Comparison of ENCODE assay signal across 16 mouse cellular contexts in the genomic region with DNA sequence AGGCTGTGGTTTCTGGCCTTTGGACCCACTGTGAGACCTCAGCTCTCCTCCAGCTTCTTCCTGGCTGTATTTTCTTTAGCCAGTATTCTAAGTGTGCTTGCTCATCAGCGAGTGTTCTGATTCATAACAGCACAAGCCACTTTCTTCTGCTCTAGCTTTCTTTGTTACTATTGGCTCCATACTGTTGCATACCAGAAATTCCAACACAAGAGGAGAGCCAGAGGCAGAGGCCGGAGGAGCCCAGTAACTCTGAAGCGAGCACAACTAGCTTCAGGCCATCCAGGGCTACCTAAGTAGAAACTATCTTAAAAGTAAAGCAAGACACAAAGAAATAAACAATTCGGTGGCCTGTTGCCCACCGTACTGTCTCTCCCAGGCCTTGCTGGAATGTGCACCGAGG. TPM values are rescaled to one million over a fixed set of nuclear protein-coding genes. Genes with fewer than 3 reads are reported as not detected.
DNase-seq lines count a peak whose midpoint lies in the region; ATAC-seq and TF ChIP-seq lines count a peak whose summit lies in the region.
"Had no signal": no experiment of that assay in that cellular context is flagged by ENCODE, and none has a peak within 500 bp of the region (broad histone marks: within the 10 kb centered on the region; RNA-seq: fewer than 3 reads in every experiment).

No protein-coding gene starts in this region.

- no peak overlapping the region for H3K4me2 ChIP-seq in kidney, embryonic 14.5 days (replicated peaks; ENCODE audit: low read depth, low read length)
- H3K4me2 ChIP-seq in intestine, embryonic 15.5 days (replicated peaks), result no peak overlapping the region
- H3K4me2 ChIP-seq: forebrain, embryonic 15.5 days; hindbrain, embryonic 12.5 days had no signal

- no peak for DNase-seq in heart, embryonic 10.5 days (ENCODE audit: low spot score)
- no peak for DNase-seq in heart, postnatal 36 days
- DNase-seq in kidney, postnatal 36 days, result no peak
- peak; percentile 72 for DNase-seq in NIH3T3 (ENCODE audit: low read depth)
- no peak for DNase-seq in thymus, adult 2 months
- DNase-seq in left cerebral cortex, postnatal 36 days (ENCODE audit: low spot score in 2 of 2), result no peak
- DNase-seq: cerebellum, adult 2 months; thymus, postnatal 14 days had no signal

- TF ChIP-seq CTCF in thymus, adult 2 months (IDR thresholded peaks at IDR 0.05; ENCODE audit: borderline replicate concordance, control insufficient read depth, extremely low read depth, insufficient read depth, low read length, poor library complexity), result no peak

- no peak for ATAC-seq in kidney, embryonic 14.5 days (ENCODE audit: low FRiP score, low TSS enrichment)
- ATAC-seq in intestine, embryonic 15.5 days, result peak; percentile 66
- ATAC-seq: forebrain, embryonic 15.5 days had no signal

- no peak overlapping the region; the same call in 1 of the 2 replicates for H3K4me3 ChIP-seq in heart, embryonic 10.5 days
- H3K4me3 ChIP-seq in kidney, embryonic 14.5 days (ENCODE audit: low read length), result no peak overlapping the region
- H3K4me3 ChIP-seq in intestine, embryonic 15.5 days (replicated peaks), result no peak overlapping the region
- H3K4me3 ChIP-seq in thymus, adult 2 months (ENCODE audit: control insufficient read depth, insufficient read depth, low read length), result no peak overlapping the region
- H3K4me3 ChIP-seq: forebrain, embryonic 15.5 days; hindbrain, embryonic 12.5 days had no signal

- H3K36me3 ChIP-seq in heart, embryonic 10.5 days, result no peaks in the 10 kb centered on the region
- H3K36me3 ChIP-seq in kidney, embryonic 14.5 days (ENCODE audit: control insufficient read depth, insufficient read depth, low read length), result no peaks in the 10 kb centered on the region
- no peaks in the 10 kb centered on the region for H3K36me3 ChIP-seq in intestine, embryonic 15.5 days
- H3K36me3 ChIP-seq in thymus, adult 2 months (ENCODE audit: control insufficient read depth, insufficient read depth, low read length), result no peaks in the 10 kb centered on the region
- H3K36me3 ChIP-seq: forebrain, embryonic 15.5 days; hindbrain, embryonic 12.5 days had no signal

- H3K9ac ChIP-seq in kidney, embryonic 14.5 days (ENCODE audit: low read depth, low read length), result no peak overlapping the region
- H3K9ac ChIP-seq in intestine, embryonic 15.5 days, result no peak overlapping the region
- H3K9ac ChIP-seq: forebrain, embryonic 15.5 days; hindbrain, embryonic 12.5 days had no signal

- peaks cover 11% of the 10 kb centered on the region for H3K4me1 ChIP-seq in heart, embryonic 10.5 days
- no peaks in the 10 kb centered on the region for H3K4me1 ChIP-seq in kidney, embryonic 14.5 days (ENCODE audit: control insufficient read depth, insufficient read depth, low read length)
- H3K4me1 ChIP-seq in intestine, embryonic 15.5 days (replicated peaks), result no peaks in the 10 kb centered on the region
- no peaks in the 10 kb centered on the region for H3K4me1 ChIP-seq in thymus, adult 2 months (replicated peaks; ENCODE audit: control insufficient read depth, insufficient read depth, low read length)
- H3K4me1 ChIP-seq: forebrain, embryonic 15.5 days; hindbrain, embryonic 12.5 days had no signal

- peak overlapping the region; percentile 81 for H3K27ac ChIP-seq in heart, embryonic 10.5 days
- H3K27ac ChIP-seq in kidney, embryonic 14.5 days (ENCODE audit: low read depth, low read length), result peak overlapping the region; percentile 51; the same call in 1 of the 2 replicates
- H3K27ac ChIP-seq in intestine, embryonic 15.5 days, result no peak overlapping the region
- H3K27ac ChIP-seq in thymus, adult 2 months (ENCODE audit: control insufficient read depth, insufficient read depth, low read length), result no peak overlapping the region
- H3K27ac ChIP-seq: forebrain, embryonic 15.5 days; hindbrain, embryonic 12.5 days had no signal

- 40% methylated on average over 6 of the region's 6 CpGs for WGBS in heart, embryonic 10.5 days
- WGBS in kidney, embryonic 14.5 days, result 62% methylated on average over 6 of the region's 6 CpGs
- 43% methylated on average over 6 of the region's 6 CpGs for WGBS in intestine, embryonic 15.5 days
- 93% methylated on average over 6 of the region's 6 CpGs for WGBS in thymus, adult 2 months

- H3K9me3 ChIP-seq in heart, embryonic 10.5 days, result no peaks in the 10 kb centered on the region
- H3K9me3 ChIP-seq in kidney, embryonic 14.5 days (ENCODE audit: control insufficient read depth, low read length), result no peaks in the 10 kb centered on the region
- no peaks in the 10 kb centered on the region for H3K9me3 ChIP-seq in intestine, embryonic 15.5 days
- H3K9me3 ChIP-seq: forebrain, embryonic 15.5 days; hindbrain, embryonic 12.5 days had no signal

- intact Hi-C loops in heart, postnatal 36 days (cut with DNase I), result no loop called here
- intact Hi-C loops in left cerebral cortex, postnatal 36 days (cut with DNase I), result no loop called here

- H3K27me3 ChIP-seq in heart, embryonic 10.5 days (ENCODE audit: insufficient read depth, poor library complexity, severe bottlenecking), result no peaks in the 10 kb centered on the region
- no peaks in the 10 kb centered on the region for H3K27me3 ChIP-seq in kidney, embryonic 14.5 days (ENCODE audit: control insufficient read depth, insufficient read depth, low read length)
- no peaks in the 10 kb centered on the region for H3K27me3 ChIP-seq in intestine, embryonic 15.5 days (replicated peaks)
- no peaks in the 10 kb centered on the region for H3K27me3 ChIP-seq in thymus, adult 2 months (ENCODE audit: control insufficient read depth, insufficient read depth, low read length)
- H3K27me3 ChIP-seq: forebrain, embryonic 15.5 days; hindbrain, embryonic 12.5 days had no signal

- TF ChIP-seq POLR2A in thymus, adult 2 months (IDR thresholded peaks at IDR 0.05; ENCODE audit: control insufficient read depth, extremely low read depth, insufficient read depth, low read length, poor library complexity), result no peak

RNA-seq across cellular contexts. Expression of a gene that starts 6.6 kb away (rescaled TPM):
- 0.09 TPM in 1 of 2 replicates, not detected in the other for polyA plus RNA-seq in heart, embryonic 10.5 days (2016; fragmentation: Nextera tagmentation; extraction: Ambion mirVana)
- total RNA-seq in heart, postnatal 36 days (2021), result not detected
- polyA plus RNA-seq in kidney, embryonic 14.5 days (2014; fragmentation: Nextera tagmentation; extraction: Ambion mirVana), result 0.39 and 0.51 TPM in 2 replicates
- polyA plus RNA-seq in intestine, embryonic 15.5 days (2015; fragmentation: Nextera tagmentation; extraction: Ambion mirVana), result not detected in 2 replicates
- 0.20 TPM in 1 of 2 replicates, not detected in the other for polyA plus RNA-seq in thymus, adult 2 months (2012; rRNA removed)
- total RNA-seq in left cerebral cortex, postnatal 36 days (2021), result not detected
- total RNA-seq: gastrocnemius, adult 8-10 months; left cerebral cortex, postnatal 14 days had no signal
- polyA plus RNA-seq: brain, embryonic 14.5 days; cerebellum, adult 2 months; forebrain, embryonic 15.5 days; hindbrain, embryonic 12.5 days; liver, embryonic 16.5 days had no signal

Comparison
In these comparisons a context has a peak if more than half of its experiments do, and no peak if none do; other contexts are left out.
1. H3K27ac ChIP-seq: peak in heart, embryonic 10.5 days (single experiment) and kidney, embryonic 14.5 days (single experiment); none in intestine, embryonic 15.5 days (single experiment) and thymus, adult 2 months (single experiment).